8 mouse cellular contexts compared by ENCODE assay signal in genomic region chr10:75364796-75365195, GRCm38 (mm10). TPM values are rescaled to one million over a fixed set of nuclear protein-coding genes. Genes with fewer than 3 reads are reported as not detected.
DNase-seq lines count a peak whose midpoint lies in the region; ATAC-seq and TF ChIP-seq lines count a peak whose summit lies in the region.

No protein-coding gene starts in this region.

- TF ChIP-seq EP300 in stomach, postnatal 0 days (optimal IDR thresholded peaks at IDR 0.05) = no peak

- no peak for TF ChIP-seq CTCF in stomach, postnatal 0 days (IDR thresholded peaks at IDR 0.05; ENCODE audit: low read depth)

- H3K27ac ChIP-seq in heart, embryonic 13.5 days (replicated peaks) = peak overlapping the region; percentile 91
- peak overlapping the region; percentile 40; the same call in 1 of the 2 replicates for H3K27ac ChIP-seq in midbrain, embryonic 15.5 days
- no peak overlapping the region for H3K27ac ChIP-seq in midbrain, embryonic 14.5 days (replicated peaks; ENCODE audit: low read depth, low read length)
- H3K27ac ChIP-seq in stomach, postnatal 0 days (replicated peaks) = no peak overlapping the region

- H3K36me3 ChIP-seq in heart, embryonic 13.5 days = no peaks in the 10 kb centered on the region
- no peaks in the 10 kb centered on the region for H3K36me3 ChIP-seq in midbrain, embryonic 15.5 days (replicated peaks)
- H3K36me3 ChIP-seq in midbrain, embryonic 14.5 days (ENCODE audit: control insufficient read depth, insufficient read depth, low read length) = no peaks in the 10 kb centered on the region
- no peaks in the 10 kb centered on the region for H3K36me3 ChIP-seq in stomach, postnatal 0 days (ENCODE audit: control insufficient read depth, insufficient read depth, low read length)

- no peak overlapping the region for H3K9ac ChIP-seq in heart, embryonic 13.5 days
- no peak overlapping the region for H3K9ac ChIP-seq in midbrain, embryonic 15.5 days
- H3K9ac ChIP-seq in midbrain, embryonic 14.5 days (replicated peaks; ENCODE audit: low read length) = no peak overlapping the region
- H3K9ac ChIP-seq in stomach, postnatal 0 days (ENCODE audit: low read length) = no peak overlapping the region

- peaks cover 28% of the 10 kb centered on the region for H3K4me1 ChIP-seq in heart, embryonic 13.5 days
- peaks cover 9% of the 10 kb centered on the region; the same call in 1 of the 2 replicates for H3K4me1 ChIP-seq in midbrain, embryonic 15.5 days
- H3K4me1 ChIP-seq in midbrain, embryonic 14.5 days (ENCODE audit: control insufficient read depth, insufficient read depth, low read length) = 0 out of 2 replicates have a peak, but pooled peaks cover 4% of the 10 kb centered on the region
- no peaks in the 10 kb centered on the region; the same call in 1 of the 2 replicates for H3K4me1 ChIP-seq in stomach, postnatal 0 days (replicated peaks; ENCODE audit: control insufficient read depth, insufficient read depth)

- H3K4me3 ChIP-seq in heart, embryonic 13.5 days = no peak overlapping the region
- H3K4me3 ChIP-seq in midbrain, embryonic 15.5 days = no peak overlapping the region
- H3K4me3 ChIP-seq in midbrain, embryonic 14.5 days (replicated peaks; ENCODE audit: low read depth, low read length) = no peak overlapping the region
- no peak overlapping the region for H3K4me3 ChIP-seq in stomach, postnatal 0 days (ENCODE audit: low read depth, low read length)

- DNase-seq in heart, adult 9 months (ENCODE audit: low spot score in 2 of 2) = no peak
- DNase-seq in midbrain, embryonic 14.5 days = no peak
- no peak for DNase-seq in stomach, postnatal 0 days (ENCODE audit: low spot score)
- no peak for DNase-seq in left cerebral cortex, adult 11 months (ENCODE audit: low spot score)
- no peak for DNase-seq in gastrocnemius, postnatal 25 days

- peak overlapping the region; percentile 57 for H3K4me2 ChIP-seq in heart, embryonic 13.5 days
- H3K4me2 ChIP-seq in midbrain, embryonic 15.5 days = no peak overlapping the region
- no peak overlapping the region for H3K4me2 ChIP-seq in midbrain, embryonic 14.5 days (ENCODE audit: low read length)
- no peak overlapping the region for H3K4me2 ChIP-seq in stomach, postnatal 0 days (replicated peaks; ENCODE audit: low read depth)

- no peak for ATAC-seq in heart, embryonic 13.5 days (ENCODE audit: extremely low read depth, insufficient number of reproducible peaks, low FRiP score, low TSS enrichment)
- ATAC-seq in midbrain, embryonic 15.5 days (replicated peaks) = no peak
- no peak; the same call in 1 of the 2 replicates for ATAC-seq in midbrain, embryonic 14.5 days (ENCODE audit: low FRiP score, low TSS enrichment)
- ATAC-seq in inflammation-experienced regulatory T-cells, adult 6 months = peak; percentile 68
- ATAC-seq in stomach, postnatal 0 days (ENCODE audit: low FRiP score, low TSS enrichment) = peak; percentile 21; the same call in 1 of the 2 replicates

- H3K9me3 ChIP-seq in heart, embryonic 13.5 days = no peaks in the 10 kb centered on the region
- H3K9me3 ChIP-seq in midbrain, embryonic 15.5 days = no peaks in the 10 kb centered on the region
- H3K9me3 ChIP-seq in midbrain, embryonic 14.5 days (ENCODE audit: control insufficient read depth, low read length) = no peaks in the 10 kb centered on the region
- H3K9me3 ChIP-seq in stomach, postnatal 0 days (ENCODE audit: control insufficient read depth, low read length) = no peaks in the 10 kb centered on the region

- H3K27me3 ChIP-seq in heart, embryonic 13.5 days (replicated peaks) = no peaks in the 10 kb centered on the region
- H3K27me3 ChIP-seq in midbrain, embryonic 15.5 days (replicated peaks) = no peaks in the 10 kb centered on the region
- H3K27me3 ChIP-seq in midbrain, embryonic 14.5 days (ENCODE audit: control insufficient read depth, insufficient read depth, low read length) = no peaks in the 10 kb centered on the region
- H3K27me3 ChIP-seq in stomach, postnatal 0 days (ENCODE audit: control insufficient read depth, insufficient read depth, low read length) = no peaks in the 10 kb centered on the region

- 64% methylated on average over 9 of the region's 9 CpGs for WGBS in heart, embryonic 13.5 days
- WGBS in midbrain, embryonic 15.5 days = 75% methylated on average over 9 of the region's 9 CpGs
- 80% methylated on average over 9 of the region's 9 CpGs for WGBS in midbrain, embryonic 14.5 days
- 78% methylated on average over 9 of the region's 9 CpGs for WGBS in stomach, postnatal 0 days

RNA-seq across cellular contexts. Expression of gene Upb1, which starts 36.1 kb away (rescaled TPM):
- polyA plus RNA-seq in heart, embryonic 13.5 days (2015; fragmentation: Nextera tagmentation; extraction: Ambion mirVana) = 0.23 and 0.42 TPM in 2 replicates
- 0.28 and 0.51 TPM in 2 replicates for polyA plus RNA-seq in midbrain, embryonic 15.5 days (2015; fragmentation: Nextera tagmentation; extraction: Ambion mirVana)
- 0.11 TPM in 1 of 2 replicates, not detected in the other for polyA plus RNA-seq in midbrain, embryonic 14.5 days (2014; fragmentation: Nextera tagmentation; extraction: Ambion mirVana)
- under 1 TPM; 0.21 to 0.59 (median 0.29) TPM for polyA plus RNA-seq in inflammation-experienced regulatory T-cells, adult 6 months (2017; shearing (Covaris generic))
- 3.8 and 5.3 TPM in 2 replicates for polyA plus RNA-seq in stomach, postnatal 0 days (2015; fragmentation: Nextera tagmentation; extraction: Ambion mirVana)
- not detected for total RNA-seq in gastrocnemius, postnatal 25 days (2021)

RNA-seq across cellular contexts. Expression of gene Adora2a, which starts 48.1 kb away (rescaled TPM):
- polyA plus RNA-seq in heart, embryonic 13.5 days (2015; fragmentation: Nextera tagmentation; extraction: Ambion mirVana) = 3.4 and 4.6 TPM in 2 replicates
- 3.8 and 4.0 TPM in 2 replicates for polyA plus RNA-seq in midbrain, embryonic 15.5 days (2015; fragmentation: Nextera tagmentation; extraction: Ambion mirVana)
- 3.7 and 5.1 TPM in 2 replicates for polyA plus RNA-seq in midbrain, embryonic 14.5 days (2014; fragmentation: Nextera tagmentation; extraction: Ambion mirVana)
- polyA plus RNA-seq in inflammation-experienced regulatory T-cells, adult 6 months (2017; shearing (Covaris generic)) = 10 to 100 TPM; 16.5 to 35.9 (median 32.7) TPM
- polyA plus RNA-seq in stomach, postnatal 0 days (2015; fragmentation: Nextera tagmentation; extraction: Ambion mirVana) = 0.82 and 1.3 TPM in 2 replicates
- total RNA-seq in gastrocnemius, postnatal 25 days (2021) = 1 to 10 TPM; 1.0 to 1.4 TPM

Comparison
In these comparisons a context has a peak if more than half of its experiments do, and no peak if none do; other contexts are left out.
1. H3K27ac ChIP-seq: peak in heart, embryonic 13.5 days (single experiment) and midbrain, embryonic 15.5 days (single experiment); none in midbrain, embryonic 14.5 days (single experiment) and stomach, postnatal 0 days (single experiment).
2. ATAC-seq: peak in inflammation-experienced regulatory T-cells, adult 6 months (single experiment) and stomach, postnatal 0 days (single experiment); none in heart, embryonic 13.5 days (single experiment), midbrain, embryonic 15.5 days (single experiment) and midbrain, embryonic 14.5 days (single experiment).